Mouse (Mus musculus) heart, embryonic 13.5 days (tissue): ENCODE data around the gene Ccin. TPM values are rescaled to one million over a fixed set of nuclear protein-coding genes. Genes with fewer than 3 reads are reported as not detected.

ENCODE experiments used
- ATAC-seq: fragments of 200-750 bp; cut with Nextera tagmentation; 2 replicates; pipeline ENCODE4 v1.8.0; 2017; ENCODE audit warnings: moderate TSS enrichment; ENCODE audit not compliant: insufficient number of reproducible peaks, low FRiP score, low TSS enrichment; ENCODE audit errors: extremely low read depth
- H3K27ac ChIP-seq: fragments of 300-500 bp; sonication (generic); replicated peaks from 2 replicates; pipeline ENCODE4 v1.5.1; 2015; ENCODE audit warnings: moderate library complexity, mild to moderate bottlenecking, inconsistent platforms
- H3K27me3 ChIP-seq: fragments of 300-500 bp; sonication (generic); replicated peaks from 2 replicates; pipeline ENCODE4 v1.6.1; 2015; ENCODE audit warnings: mild to moderate bottlenecking, inconsistent platforms
- H3K36me3 ChIP-seq: fragments of 300-500 bp; sonication (generic); 2 replicates; pipeline ENCODE4 v1.6.1; 2015; ENCODE audit warnings: mild to moderate bottlenecking, inconsistent platforms
- H3K4me1 ChIP-seq: fragments of 300-500 bp; sonication (generic); 2 replicates; pipeline ENCODE4 v1.6.1; 2015; ENCODE audit warnings: inconsistent platforms
- H3K4me2 ChIP-seq: fragments of 300-500 bp; sonication (generic); 2 replicates; pipeline ENCODE4 v1.6.1; 2015; ENCODE audit warnings: inconsistent platforms, mild to moderate bottlenecking, moderate library complexity
- H3K4me3 ChIP-seq: fragments of 300-500 bp; sonication (generic); 2 replicates; pipeline ENCODE4 v1.5.1; 2015; ENCODE audit warnings: moderate library complexity, mild to moderate bottlenecking, inconsistent platforms
- H3K9ac ChIP-seq: fragments of 300-500 bp; sonication (generic); 2 replicates; pipeline ENCODE4 v1.6.1; 2015; ENCODE audit warnings: inconsistent platforms, mild to moderate bottlenecking, moderate library complexity
- H3K9me3 ChIP-seq: fragments of 300-500 bp; sonication (generic); 2 replicates; pipeline ENCODE4 v1.6.1; 2016; ENCODE audit warnings: inconsistent platforms
- WGBS: fragments of 180-500 bp; shearing (Covaris S2); methylation state at CpG from one replicate; pipeline ENCODE4 v1.1.7; 2015; ENCODE audit warnings: mixed read lengths; 5-methylcytosine and 5-hydroxymethylcytosine counted together
- polyA plus RNA-seq: library from polyadenylated mRNA; unstranded; fragments of >200 nt; fragmentation: Nextera tagmentation; extraction: Ambion mirVana; gene quantifications from 2 replicates; pipeline ENCODE4 v1.2.1, GENCODE M21; 2015

Ccin gene
- polyA plus RNA-seq: not detected in 2 replicates

- Histone ChIP-seq H3K4me1 (peaks cover 20% of the 10 kb centered on the region), H3K36me3 (no peaks in the 10 kb centered on the region), H3K9me3 (no peaks in the 10 kb centered on the region), H3K4me3 (peak within 1 kb of the TSS; percentile 45), H3K27me3 (peaks cover 7% of the 10 kb centered on the region; the same call in 1 of the 2 replicates), H3K4me2 (peak within 1 kb of the TSS; percentile 69), H3K9ac (peak within 1 kb of the TSS; percentile 77), H3K27ac (peak within 1 kb of the TSS; percentile 34)
- WGBS: 69% methylated on average over 11 of the region's 11 CpGs
- no peak for ATAC-seq
These were observed at the start of gene Ccin for GRCm38 (mm10) chr4:43983181-43983580. TSS of gene Ccin (plus strand) at chr4:43983483.

DNA sequence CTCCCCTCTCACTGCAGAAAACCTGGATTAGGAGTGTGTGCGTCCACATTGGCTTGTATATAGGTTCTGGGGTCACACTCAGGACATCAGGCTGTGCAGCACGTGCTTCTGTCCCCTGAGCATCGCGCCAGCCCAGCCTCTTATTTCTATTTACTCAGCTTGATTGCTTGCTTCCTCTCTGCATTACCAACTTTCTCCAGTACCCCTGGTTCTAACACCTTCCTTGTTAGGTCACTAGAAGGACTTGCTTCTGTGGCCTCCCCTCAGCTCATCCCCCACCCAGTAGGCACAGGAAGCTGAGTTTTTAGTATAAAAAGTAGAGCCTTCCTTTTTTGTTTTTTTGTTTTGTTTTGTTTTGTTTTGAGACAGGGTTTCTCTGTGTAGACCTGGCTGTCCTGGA lies 47.1 kb upstream of the Ccin start:
- no peak overlapping the region for H3K4me2 ChIP-seq
- peaks cover 4% of the 10 kb centered on the region; the same call in 1 of the 2 replicates for H3K4me1 ChIP-seq
- H3K9me3 ChIP-seq: no peaks in the 10 kb centered on the region
- peaks cover 73% of the 10 kb centered on the region for H3K36me3 ChIP-seq
- H3K4me3 ChIP-seq: no peak overlapping the region
- WGBS: 75% methylated on average over 4 of the region's 4 CpGs
- no peak overlapping the region for H3K9ac ChIP-seq
- no peak for ATAC-seq
- no peaks in the 10 kb centered on the region for H3K27me3 ChIP-seq
- H3K27ac ChIP-seq: no peak overlapping the region

GRCm38 (mm10) chr4:43936749-43937674 lies 46.3 kb upstream of the Ccin start:
- no peaks in the 10 kb centered on the region for H3K4me1 ChIP-seq
- 68% methylated on average over 14 of the region's 14 CpGs for WGBS
- H3K9me3 ChIP-seq: no peaks in the 10 kb centered on the region
- no peak overlapping the region for H3K27ac ChIP-seq
- peaks cover 72% of the 10 kb centered on the region for H3K36me3 ChIP-seq
- H3K4me3 ChIP-seq: no peak overlapping the region
- H3K4me2 ChIP-seq: no peak overlapping the region
- no peak for ATAC-seq
- no peaks in the 10 kb centered on the region for H3K27me3 ChIP-seq
- H3K9ac ChIP-seq: no peak overlapping the region

DNA sequence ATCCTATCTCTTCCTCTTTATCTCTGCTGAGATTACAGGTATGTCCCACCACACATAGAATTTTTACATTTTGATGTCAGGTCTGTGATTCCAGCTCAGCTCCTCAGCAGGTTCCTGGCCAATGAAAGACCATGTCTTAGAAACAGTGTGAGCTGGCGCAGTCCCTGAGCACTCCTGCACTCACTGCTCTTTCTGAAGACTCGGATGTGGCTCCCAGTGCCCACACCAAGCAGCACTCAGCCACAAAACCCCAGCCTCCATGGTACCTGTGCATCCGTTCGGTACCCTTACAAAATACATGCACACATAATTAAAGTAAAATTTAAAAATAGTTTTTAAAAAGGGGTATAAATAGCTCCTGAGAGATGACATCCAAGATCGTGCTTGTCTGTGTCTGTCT lies 42.0 kb upstream of the Ccin start:
- Histone ChIP-seq H3K4me2 (no peak overlapping the region), H3K27me3 (no peaks in the 10 kb centered on the region), H3K27ac (no peak overlapping the region), H3K9me3 (no peaks in the 10 kb centered on the region), H3K36me3 (peaks cover 77% of the 10 kb centered on the region), H3K4me1 (no peaks in the 10 kb centered on the region), H3K4me3 (no peak overlapping the region), H3K9ac (no peak overlapping the region)
- no peak for ATAC-seq
- WGBS: 77% methylated on average over 5 of the region's 5 CpGs

GRCm38 (mm10) chr4:43942421-43942820 lies 40.9 kb upstream of the Ccin start:
- Histone ChIP-seq H3K4me3 (no peak overlapping the region), H3K27ac (no peak overlapping the region), H3K27me3 (no peaks in the 10 kb centered on the region), H3K9me3 (no peaks in the 10 kb centered on the region), H3K4me2 (no peak overlapping the region), H3K4me1 (no peaks in the 10 kb centered on the region), H3K36me3 (peaks cover 77% of the 10 kb centered on the region), H3K9ac (no peak overlapping the region)
- no peak for ATAC-seq
- WGBS: 86% methylated on average over 8 of the region's 8 CpGs

DNA sequence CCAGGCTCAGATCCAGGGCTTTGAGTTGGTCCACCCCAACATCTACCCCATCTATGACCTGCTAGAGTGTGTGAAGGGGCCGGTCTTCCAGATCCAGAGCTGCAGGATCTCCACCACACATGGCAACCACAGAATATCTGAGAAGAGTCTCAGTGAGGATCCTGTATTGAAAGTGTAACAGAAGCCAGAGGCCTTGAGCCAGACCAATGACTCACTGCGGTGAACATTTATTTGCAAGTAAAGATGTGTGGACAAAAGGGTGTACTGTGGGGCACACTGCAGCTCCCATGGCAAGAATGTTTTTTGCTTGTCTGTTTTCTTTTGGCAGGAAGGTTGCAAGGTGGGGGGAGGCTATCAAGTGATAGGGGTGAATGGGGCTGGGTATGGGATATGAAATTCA lies 35.7 kb upstream of the Ccin start:
- Histone ChIP-seq H3K9me3 (no peaks in the 10 kb centered on the region), H3K36me3 (peaks cover 33% of the 10 kb centered on the region), H3K9ac (no peak overlapping the region), H3K4me2 (no peak overlapping the region), H3K4me1 (no peaks in the 10 kb centered on the region), H3K27ac (no peak overlapping the region), H3K4me3 (no peak overlapping the region), H3K27me3 (no peaks in the 10 kb centered on the region)
- WGBS: 95% methylated on average over 2 of the region's 2 CpGs
- no peak for ATAC-seq

DNA sequence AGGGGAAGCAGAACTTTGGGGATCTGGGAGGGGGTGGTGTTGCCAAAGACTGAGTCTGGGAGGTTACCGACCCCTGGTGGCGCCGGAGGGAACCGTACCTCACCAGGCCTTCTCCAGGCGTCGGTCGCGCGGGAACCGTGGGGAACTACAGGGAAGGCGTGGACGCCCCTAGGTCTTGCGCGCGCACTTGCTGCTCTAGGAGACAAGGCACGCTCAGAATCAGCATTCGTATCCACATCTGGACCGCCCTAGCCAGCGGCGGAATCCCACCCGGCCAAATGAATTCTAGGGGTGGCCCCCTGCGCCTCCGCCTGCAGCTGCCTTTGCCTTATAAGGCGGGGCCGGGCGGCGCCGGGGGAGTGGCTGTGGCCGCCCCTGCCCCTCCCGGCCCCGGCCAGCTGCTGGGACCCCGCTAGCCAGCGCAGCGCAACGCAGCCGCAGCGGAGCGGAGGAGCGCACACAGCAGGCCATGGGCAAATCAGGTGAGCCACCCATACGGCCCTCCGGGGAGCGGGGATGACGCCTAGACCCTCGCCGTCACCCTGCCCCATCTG lies 25.9 kb upstream of the Ccin start, which contains the start of gene Glipr2:
Gene Glipr2, plus strand, starts transcription at position 110 of the 554 bp plus-strand sequence.
- Histone ChIP-seq H3K4me3 (peak within 1 kb of the TSS; percentile 70), H3K4me1 (peaks cover 28% of the 10 kb centered on the region), H3K9me3 (no peaks in the 10 kb centered on the region), H3K36me3 (no peaks in the 10 kb centered on the region), H3K27me3 (no peaks in the 10 kb centered on the region), H3K9ac (peak within 1 kb of the TSS; percentile 85), H3K27ac (peak within 1 kb of the TSS; percentile 85), H3K4me2 (peak within 1 kb of the TSS; percentile 96)
- WGBS: under 1% methylated on average over 45 of the region's 45 CpGs
- peak; percentile 61 for ATAC-seq

DNA sequence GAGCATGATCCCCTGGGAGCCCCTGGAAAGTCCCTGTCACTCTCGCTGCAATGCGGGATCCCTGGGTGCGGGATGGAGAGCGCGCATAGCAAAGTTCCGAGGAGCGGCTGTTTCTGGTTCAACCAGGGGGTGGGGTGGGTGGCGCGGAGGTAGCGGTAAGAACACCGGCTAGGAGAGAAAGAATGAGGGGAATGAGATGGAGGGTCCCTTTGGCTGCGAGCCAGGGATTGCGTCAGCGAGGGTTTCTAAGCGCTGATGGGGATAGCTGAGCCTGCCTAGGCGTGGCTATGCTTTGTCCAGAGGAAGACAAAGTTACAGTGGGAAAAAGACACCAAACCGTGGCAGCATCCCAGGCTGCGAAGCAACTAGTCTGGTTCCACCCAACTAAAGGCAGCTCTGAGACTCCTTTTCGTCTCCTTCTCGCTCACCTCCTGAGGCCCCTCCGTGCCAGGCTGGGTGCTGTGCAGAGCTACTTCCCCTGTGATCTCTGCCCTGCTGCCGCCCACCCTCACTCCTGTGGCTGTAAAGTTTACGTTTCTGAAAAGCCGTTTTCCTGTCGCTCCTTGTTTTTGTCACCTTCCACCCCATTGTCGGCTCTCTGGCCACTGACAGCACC lies 25.3 kb upstream of the Ccin start:
- WGBS: under 1% methylated on average over 26 of the region's 26 CpGs
- H3K4me1 ChIP-seq: peaks cover 28% of the 10 kb centered on the region
- no peaks in the 10 kb centered on the region for H3K27me3 ChIP-seq
- H3K9ac ChIP-seq: peak overlapping the region; percentile 85
- no peaks in the 10 kb centered on the region for H3K9me3 ChIP-seq
- peak; percentile 64 for ATAC-seq
- no peaks in the 10 kb centered on the region for H3K36me3 ChIP-seq
- peak overlapping the region; percentile 85 for H3K27ac ChIP-seq
- H3K4me2 ChIP-seq: peak overlapping the region; percentile 96
- peak overlapping the region; percentile 70 for H3K4me3 ChIP-seq

DNA sequence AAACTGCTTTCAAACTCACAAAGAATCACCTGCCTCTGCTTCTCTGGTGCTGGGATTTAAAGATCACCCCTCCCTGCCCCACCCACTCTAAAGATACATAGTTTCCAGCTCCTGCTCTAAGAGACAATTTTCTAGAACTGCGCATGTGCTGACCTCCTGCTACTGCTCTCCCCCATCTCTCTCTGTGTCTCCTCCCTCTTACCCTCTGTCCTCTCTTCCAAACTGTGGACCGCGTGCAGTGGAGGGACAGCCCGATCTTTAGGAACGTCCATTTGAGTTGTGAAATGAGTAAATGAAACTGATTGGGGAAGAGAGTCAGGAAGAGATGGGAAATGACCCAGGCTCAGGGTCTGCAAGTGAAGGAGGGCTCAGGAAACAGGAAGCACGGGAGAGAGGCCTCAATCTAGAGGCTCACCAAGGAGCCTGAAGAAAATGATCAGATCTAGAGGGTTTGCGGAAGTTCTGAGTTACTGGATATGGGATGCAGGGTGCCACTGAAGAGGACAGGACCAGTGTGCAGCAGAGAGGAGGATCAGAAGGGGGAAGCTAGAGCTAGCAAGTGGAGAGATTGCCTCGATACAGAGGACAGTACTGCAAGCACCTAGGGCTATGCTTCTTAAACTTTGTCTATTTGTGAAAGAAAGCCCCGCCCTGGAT lies 23.6 kb upstream of the Ccin start:
- Histone ChIP-seq H3K27me3 (no peaks in the 10 kb centered on the region), H3K27ac (peak overlapping the region; percentile 46), H3K4me1 (peaks cover 40% of the 10 kb centered on the region), H3K9ac (peak overlapping the region; percentile 56), H3K36me3 (no peaks in the 10 kb centered on the region), H3K9me3 (no peaks in the 10 kb centered on the region), H3K4me2 (peak overlapping the region; percentile 96), H3K4me3 (peak overlapping the region; percentile 70)
- WGBS: 44% methylated on average over 9 of the region's 9 CpGs
- no peak for ATAC-seq

DNA sequence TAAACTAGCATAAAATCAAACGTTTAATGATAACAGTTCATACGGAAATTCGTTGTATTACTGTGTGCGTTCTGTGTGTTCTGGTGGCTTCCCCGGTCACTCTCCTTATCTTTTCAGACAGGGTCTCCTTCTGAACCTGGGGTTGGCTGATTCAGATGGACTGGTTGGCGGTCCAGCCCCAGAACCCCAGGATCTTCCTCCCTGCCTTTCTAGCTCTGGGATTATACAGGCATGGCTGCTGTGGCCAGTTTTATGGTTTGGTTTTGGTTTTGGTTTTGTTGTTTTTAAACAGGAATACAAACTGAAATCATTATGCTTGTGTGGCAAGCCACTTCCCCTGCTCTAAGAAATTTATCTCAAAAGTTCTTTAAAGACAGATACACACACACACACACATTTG lies 23.1 kb upstream of the Ccin start:
- H3K27ac ChIP-seq: peak overlapping the region; percentile 46
- peaks cover 46% of the 10 kb centered on the region for H3K4me1 ChIP-seq
- WGBS: 67% methylated on average over 6 of the region's 6 CpGs
- H3K9me3 ChIP-seq: no peaks in the 10 kb centered on the region
- no peak overlapping the region for H3K4me3 ChIP-seq
- ATAC-seq: no peak
- H3K27me3 ChIP-seq: no peaks in the 10 kb centered on the region
- no peaks in the 10 kb centered on the region for H3K36me3 ChIP-seq
- H3K4me2 ChIP-seq: peak overlapping the region; percentile 96
- peak overlapping the region; percentile 56; the same call in 1 of the 2 replicates for H3K9ac ChIP-seq

DNA sequence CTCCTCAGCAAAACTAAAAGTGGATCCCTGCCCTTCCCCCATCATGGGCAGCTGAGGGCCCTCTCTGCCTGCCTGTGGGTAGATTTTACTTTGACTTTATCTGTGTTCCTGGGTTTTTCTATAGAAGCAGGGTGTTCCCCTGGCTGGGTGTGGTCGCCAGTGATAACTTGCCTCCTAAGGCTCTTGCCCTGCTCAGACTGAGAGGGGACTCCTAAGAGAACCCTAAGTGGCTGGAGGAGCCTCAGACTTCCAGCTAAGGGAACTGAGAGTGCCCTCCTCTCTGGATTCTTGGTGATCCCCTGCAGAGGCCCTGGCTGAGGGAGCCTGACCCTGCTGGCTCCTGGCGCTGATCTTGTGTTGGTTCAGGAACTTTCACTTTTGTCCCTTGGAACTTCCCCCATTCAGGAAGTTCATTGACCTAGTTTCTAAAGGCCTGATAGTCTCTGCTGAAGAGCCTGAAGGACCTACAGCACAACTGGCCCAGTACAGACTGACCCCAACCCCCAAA lies 18.9 kb upstream of the Ccin start:
- H3K4me3 ChIP-seq: no peak overlapping the region
- no peak for ATAC-seq
- H3K9me3 ChIP-seq: no peaks in the 10 kb centered on the region
- peaks cover 58% of the 10 kb centered on the region for H3K4me1 ChIP-seq
- H3K27ac ChIP-seq: peak overlapping the region; percentile 67
- whole genome bisulfite sequencing: 19% methylated on average over 2 of the region's 2 CpGs
- peak overlapping the region; percentile 61 for H3K9ac ChIP-seq
- peak overlapping the region; percentile 49 for H3K4me2 ChIP-seq
- no peaks in the 10 kb centered on the region for H3K27me3 ChIP-seq
- 0 out of 2 replicates have a peak, but pooled peaks cover 3% of the 10 kb centered on the region for H3K36me3 ChIP-seq
